Mouse (Mus musculus) duodenum, adult 2 months (tissue): Measurements from ENCODE around the gene Gm8660. TPM values are rescaled to one million over a fixed set of nuclear protein-coding genes. Genes with fewer than 3 reads are reported as not detected.

Source experiments
- polyA plus RNA-seq: library from polyadenylated mRNA; depleted of rRNA; stranded (reverse); fragments of >200 nt; gene quantifications from 2 replicates; pipeline ENCODE4 v1.2.3, GENCODE M21; 2012; ENCODE audit warnings: low replicate concordance; rRNA removed

The Gm8660 gene
- polyA plus RNA-seq, result not detected in 2 replicates

GRCm38 (mm10) chr7:22370939-22371338 lies at the start of gene Gm8660:
Gm8660 (minus strand) TSS chr7:22371039.

GRCm38 (mm10) chr7:22413283-22413682 lies 42.4 kb upstream of the Gm8660 start, which contains the start of gene Vmn1r148:
Vmn1r148 (plus strand) TSS chr7:22413583.

DNA sequence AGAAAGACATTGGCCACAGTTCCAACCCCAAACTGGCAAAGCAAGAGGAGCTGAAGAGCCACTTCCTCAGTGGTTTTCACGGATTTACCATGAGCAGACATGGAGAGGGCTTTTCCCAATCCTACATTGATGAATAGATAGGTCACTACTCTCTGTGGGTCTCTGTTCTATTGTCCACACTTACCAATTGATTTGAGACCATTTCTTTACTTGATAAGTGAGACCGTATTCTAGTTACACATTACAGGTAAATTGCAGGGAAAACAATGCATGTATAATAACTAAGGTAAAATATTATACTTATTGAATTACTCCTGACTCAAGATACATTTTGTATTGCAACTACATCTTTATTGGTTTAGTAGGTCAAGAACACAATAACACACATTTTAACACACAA lies 41.2 kb downstream of the Gm8660 start, which contains the start of gene Gm4187:
Gm4187 (minus strand) TSS at position 101 of the 400 bp plus-strand sequence.

Other genes with a start within 250 kb of the Gm8660 start
- gene Gm10666, start 236.3 kb downstream of the Gm8660 start, polyA plus RNA-seq, result not detected in 2 replicates
- not detected in 2 replicates for gene Vmn1r142, start 207.0 kb downstream of the Gm8660 start, polyA plus RNA-seq
- not detected in 2 replicates for gene Vmn1r143, start 181.7 kb downstream of the Gm8660 start, polyA plus RNA-seq
- not detected in 2 replicates for gene Gm8653, start 169.8 kb downstream of the Gm8660 start, polyA plus RNA-seq
- gene Gm8453, start 141.6 kb downstream of the Gm8660 start, polyA plus RNA-seq, result not detected in 2 replicates
- not detected in 2 replicates for gene Gm4187, start 41.3 kb downstream of the Gm8660 start, polyA plus RNA-seq
- gene Vmn1r148, start 42.5 kb upstream of the Gm8660 start, polyA plus RNA-seq, result not detected in 2 replicates
- gene Vmn1r149, start 67.2 kb upstream of the Gm8660 start, polyA plus RNA-seq, result not detected in 2 replicates
- gene Gm10665, start 93.0 kb upstream of the Gm8660 start, polyA plus RNA-seq, result not detected in 2 replicates
- not detected in 2 replicates for gene Vmn1r151, start 128.6 kb upstream of the Gm8660 start, polyA plus RNA-seq
- gene Vmn1r152, start 151.9 kb upstream of the Gm8660 start, polyA plus RNA-seq, result not detected in 2 replicates
- not detected in 2 replicates for gene Gm8677, start 163.8 kb upstream of the Gm8660 start, polyA plus RNA-seq
- not detected in 2 replicates for gene Gm4201, start 194.3 kb upstream of the Gm8660 start, polyA plus RNA-seq
- gene Gm4565, start 217.1 kb upstream of the Gm8660 start, polyA plus RNA-seq, result not detected in 2 replicates